Mouse (Mus musculus) retina, embryonic 14.5 days (tissue): ENCODE measurements around the gene Shroom3.
A peak's percentile ranks its signal among the peaks of the same experiment; 100 is the strongest.

Experiments used
- DNase-seq: peaks from one replicate; pipeline ENCODE4 v3.0.0-alpha.2; 2015; ENCODE audit warnings: low spot score

Shroom3 gene

GRCm38 (mm10) chr5:92683351-92683807 is at the start of gene Shroom3:
Gene Shroom3, plus strand, starts transcription at chr5:92683435.
- peak; percentile 64 for DNase-seq

- DNase-seq = peak; percentile 9
These were observed 49.7 kb upstream of the Shroom3 start for GRCm38 (mm10) chr5:92633526-92633925.

DNA sequence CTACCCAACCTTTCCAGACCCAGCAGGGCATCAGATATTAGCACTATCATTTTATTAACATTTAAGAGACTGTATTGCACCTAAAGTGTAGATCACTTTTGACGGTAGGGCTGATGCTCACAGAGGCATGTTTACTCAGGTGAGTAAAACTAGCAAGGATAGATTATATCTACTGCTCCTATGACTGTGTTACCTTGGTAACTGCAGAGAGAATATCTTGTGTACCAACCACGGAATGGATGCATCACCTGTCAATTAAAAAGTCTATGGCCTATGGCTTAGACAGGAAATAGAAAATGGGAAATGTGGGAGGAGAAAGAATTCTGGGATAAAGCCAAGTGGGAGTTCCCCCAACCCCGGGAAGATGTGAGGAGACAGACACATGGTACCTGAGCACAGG is 48.3 kb upstream of the Shroom3 start:
- DNase-seq = no peak

- no peak for DNase-seq
These were observed 47.3 kb upstream of the Shroom3 start for GRCm38 (mm10) chr5:92635891-92636290.

- no peak for DNase-seq
These were observed 42.4 kb upstream of the Shroom3 start for GRCm38 (mm10) chr5:92640861-92641260.

DNA sequence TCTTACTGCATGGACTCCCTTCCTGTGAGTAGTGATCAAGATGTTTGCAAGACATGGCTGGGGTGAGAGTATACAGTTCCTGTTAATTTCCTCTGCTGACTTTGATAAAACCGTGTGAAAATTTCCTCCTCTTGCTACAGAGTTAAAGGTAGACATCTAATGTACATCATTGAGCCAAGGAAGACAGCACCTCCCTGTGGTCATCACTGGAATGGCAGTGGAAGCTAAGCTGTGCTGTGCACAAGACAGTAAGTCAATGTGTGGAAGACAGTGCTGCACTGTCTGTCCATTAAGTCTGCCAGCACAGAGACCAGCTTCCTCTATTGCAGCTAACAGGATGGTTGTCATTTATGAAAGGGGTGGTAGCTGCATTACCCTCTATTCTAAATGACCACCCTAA is 27.0 kb upstream of the Shroom3 start:
- DNase-seq = peak; percentile 63

- no peak for DNase-seq
These were observed 18.9 kb upstream of the Shroom3 start for GRCm38 (mm10) chr5:92664321-92664720.

GRCm38 (mm10) chr5:92666860-92667259 is 16.4 kb upstream of the Shroom3 start:
- DNase-seq = no peak

- peak; percentile 99 for DNase-seq
These were observed 8.2 kb upstream of the Shroom3 start, which contains the start of gene Ccdc158 for GRCm38 (mm10) chr5:92674859-92675573. Gene Ccdc158, minus strand, starts transcription at chr5:92675271.

DNA sequence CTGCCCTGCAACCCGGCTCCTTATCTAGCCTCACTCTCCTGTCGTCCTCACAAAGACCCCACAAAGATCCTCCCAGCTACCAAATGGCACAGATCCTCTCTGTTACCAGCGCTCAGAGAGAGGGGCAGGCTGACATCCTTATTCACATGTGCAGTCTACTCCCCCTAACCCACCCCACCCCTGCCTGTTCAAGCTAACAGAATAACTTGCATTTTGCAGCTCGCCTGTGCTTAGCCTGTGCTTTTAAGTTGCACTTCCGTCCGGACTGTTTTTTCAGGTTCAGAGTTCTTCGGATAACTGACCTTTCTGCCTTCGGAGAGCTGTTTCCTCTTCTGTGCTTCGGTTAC is 7.7 kb upstream of the Shroom3 start:
- DNase-seq = no peak

DNA sequence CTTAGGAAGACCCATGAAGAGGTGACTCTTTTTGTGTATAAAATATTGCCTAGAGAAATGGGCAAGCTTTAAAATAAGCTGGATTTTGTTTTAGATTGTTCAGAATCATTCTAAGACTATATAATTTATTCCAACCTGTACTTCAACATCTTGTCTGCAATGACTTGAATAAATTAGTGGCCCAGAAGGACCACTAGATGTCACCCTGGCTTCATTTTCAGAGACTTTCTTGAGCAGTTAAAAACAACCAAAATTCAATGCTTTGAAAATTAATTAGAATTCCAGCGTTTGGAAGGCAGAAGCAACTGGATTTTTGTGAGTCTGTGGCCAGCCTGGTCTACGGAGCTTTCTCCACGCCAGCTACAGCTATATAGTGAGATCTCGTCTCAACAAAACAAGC is 3.8 kb upstream of the Shroom3 start:
- DNase-seq = peak; percentile 87

DNA sequence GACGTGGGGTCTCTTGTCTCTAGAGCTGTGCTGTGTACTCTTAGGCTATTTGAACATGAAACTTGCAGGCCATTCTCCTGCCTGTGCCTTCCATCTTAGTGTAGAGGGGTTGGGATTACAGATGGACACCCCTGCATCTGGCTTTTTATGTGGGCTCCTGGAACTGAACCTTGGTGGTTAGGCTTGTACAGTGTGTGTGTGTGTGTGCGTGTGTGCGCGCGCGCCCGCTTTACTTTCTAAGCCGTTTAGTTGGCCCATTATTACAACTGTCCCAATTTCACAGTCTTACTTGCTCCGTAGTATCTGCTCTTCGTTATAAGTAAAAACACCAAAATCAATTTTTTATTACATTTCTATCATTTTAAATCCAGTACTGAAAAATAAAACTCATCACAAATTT is 1.4 kb upstream of the Shroom3 start:
- no peak for DNase-seq

DNA sequence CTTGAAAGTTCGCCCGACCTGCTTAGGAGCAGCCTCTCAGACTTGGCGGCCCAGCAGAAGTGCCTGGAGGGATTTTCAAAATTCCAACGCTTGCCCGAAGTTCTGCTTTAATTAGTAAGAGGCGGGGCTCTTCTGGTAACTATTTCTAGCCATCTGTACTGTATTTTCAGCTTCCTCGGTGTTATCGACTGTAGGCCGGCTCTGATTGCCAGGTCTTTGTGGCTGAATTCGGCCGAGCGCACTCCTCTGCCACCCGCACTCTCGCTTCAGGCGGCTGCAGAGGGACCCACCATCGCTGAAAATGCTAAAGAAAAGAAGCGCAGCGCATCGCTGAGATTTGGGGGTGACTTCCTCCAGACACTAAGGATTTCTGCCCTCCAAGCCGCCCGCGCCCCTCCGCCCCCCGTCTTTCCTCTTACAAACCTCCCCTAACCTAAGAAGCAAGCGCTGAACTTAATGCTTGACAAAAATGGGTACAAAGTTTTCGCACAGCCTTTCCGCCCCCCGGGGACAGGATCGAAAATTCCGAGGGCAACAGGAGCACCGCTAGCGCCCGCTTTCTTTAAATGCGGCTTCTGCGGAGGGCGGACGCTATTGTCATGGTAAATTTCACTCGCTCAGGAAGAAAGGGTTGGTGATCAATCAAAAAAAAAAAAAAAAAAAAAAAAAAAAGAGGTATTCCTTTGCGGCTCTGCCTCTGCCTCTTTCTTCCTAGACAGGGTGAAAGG is 450 bp upstream of the Shroom3 start:
- DNase-seq = peak; percentile 68

GRCm38 (mm10) chr5:92683871-92684475 is 738 bp downstream of the Shroom3 start:
- DNase-seq = no peak

DNA sequence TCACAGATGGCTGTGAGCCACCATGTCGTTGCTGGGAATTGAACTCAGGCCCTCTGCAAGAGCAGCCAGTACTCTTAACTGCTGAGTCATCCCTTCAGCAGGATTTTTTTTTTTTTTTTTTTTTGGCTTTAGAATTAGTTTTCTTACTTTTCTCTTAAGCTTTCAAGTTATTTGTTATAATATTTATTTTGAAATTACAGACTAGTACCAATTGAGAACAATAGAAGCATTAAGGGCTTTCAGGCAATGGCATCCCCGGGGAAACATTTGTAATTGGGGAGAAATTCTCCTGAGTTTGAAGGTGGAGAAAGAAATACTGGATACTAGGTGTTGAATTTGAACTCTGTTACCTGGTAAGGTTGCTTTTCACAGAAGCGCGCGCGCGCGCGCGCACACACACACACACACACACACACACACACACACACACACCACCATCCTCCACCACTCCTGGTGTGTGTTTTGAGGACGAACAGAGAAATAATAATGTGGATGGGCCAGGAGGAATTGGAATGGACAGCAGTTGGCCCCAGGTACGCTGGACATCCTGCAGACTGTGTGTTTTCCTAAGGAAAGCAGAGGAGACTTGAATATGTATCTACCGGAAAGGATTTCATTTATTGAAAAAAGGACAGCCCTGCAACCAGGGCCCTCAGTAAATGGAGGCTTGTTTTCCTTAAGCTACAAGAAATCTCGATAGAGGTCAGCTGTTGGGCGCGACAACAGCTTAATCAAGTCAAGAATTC is 1.7 kb downstream of the Shroom3 start:
- DNase-seq = no peak

DNA sequence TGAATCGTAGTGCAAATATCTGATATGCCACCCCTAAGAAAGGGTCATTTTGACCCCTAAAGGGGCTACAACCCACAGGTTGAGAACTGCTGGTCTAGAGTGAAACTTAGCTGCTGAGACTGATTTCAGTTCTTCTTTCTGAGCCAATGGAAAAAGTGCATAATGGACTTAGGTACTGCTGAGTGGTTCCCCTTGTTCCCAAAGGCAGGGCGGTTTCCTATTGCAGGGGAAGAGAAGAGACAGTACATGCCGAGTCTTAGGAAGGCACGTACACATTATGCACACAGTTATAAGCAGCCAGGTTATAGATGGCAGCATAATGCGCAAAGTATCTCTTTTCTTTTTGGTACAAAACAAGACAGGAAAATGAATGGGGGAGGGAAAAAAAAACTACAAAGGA is 4.9 kb downstream of the Shroom3 start:
- DNase-seq = no peak

GRCm38 (mm10) chr5:92688569-92688968 is 5.3 kb downstream of the Shroom3 start:
- no peak for DNase-seq

DNA sequence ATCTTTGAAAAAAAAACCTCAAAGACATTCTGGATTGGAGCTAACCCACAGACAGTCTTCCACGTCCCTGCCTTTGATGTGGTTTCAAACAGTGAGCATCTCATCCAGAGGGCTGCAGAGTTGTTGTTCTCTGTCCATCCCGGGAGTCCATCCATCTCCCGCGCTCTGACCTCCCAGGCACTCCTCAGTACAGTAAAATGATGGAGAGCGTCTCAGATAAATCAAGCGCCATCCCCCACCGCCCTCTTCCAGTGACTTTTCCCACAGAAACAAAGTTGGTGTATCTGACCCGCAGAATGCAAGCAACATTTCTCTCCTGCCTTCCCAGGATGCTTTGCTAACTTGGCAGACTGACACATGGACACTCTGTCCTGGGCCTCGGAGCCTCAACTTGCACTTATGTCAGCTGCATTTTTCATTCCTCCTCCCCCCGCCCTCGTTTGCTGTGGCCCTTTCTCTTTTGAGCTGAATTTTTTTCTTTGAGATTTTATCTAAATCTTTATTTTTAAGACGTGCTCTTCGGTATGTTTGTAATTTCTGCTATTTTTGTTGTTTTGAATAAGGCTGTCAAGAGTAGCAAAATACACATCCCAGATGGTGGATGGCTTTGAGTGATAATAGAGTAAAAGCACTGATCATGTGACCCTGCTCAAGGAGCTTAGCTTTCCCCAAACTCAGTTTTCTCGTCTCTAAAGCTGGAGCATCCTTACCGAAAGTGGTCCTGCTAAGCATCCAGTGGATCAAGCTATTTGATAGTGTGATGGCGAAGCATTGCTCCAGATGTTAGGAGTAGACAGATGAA is 9.2 kb downstream of the Shroom3 start:
- DNase-seq = no peak

DNA sequence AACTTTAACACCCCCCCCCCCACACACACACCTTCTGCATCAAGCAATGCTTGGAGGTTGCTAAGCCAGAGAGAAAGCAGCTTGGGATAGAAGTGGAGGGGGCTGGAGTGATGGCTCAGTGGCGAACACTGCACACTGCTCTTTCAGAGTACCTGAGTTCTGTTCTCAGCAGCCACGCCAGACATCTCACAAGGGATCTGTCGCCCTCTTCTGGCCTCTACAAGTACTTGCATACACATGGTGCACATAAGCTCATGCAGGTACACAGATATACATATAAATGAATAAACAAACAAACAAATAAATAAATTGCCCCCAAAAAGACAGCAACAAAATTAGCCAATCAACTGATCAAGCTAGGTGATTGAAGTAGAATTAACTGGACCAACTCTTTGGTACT is 10.5 kb downstream of the Shroom3 start:
- no peak for DNase-seq

- DNase-seq = no peak
These were observed 11.2 kb downstream of the Shroom3 start for GRCm38 (mm10) chr5:92694316-92694995.
